Mouse (Mus musculus) central nervous system, embryonic 18 days (tissue): ENCODE results near the gene Rbp7. TPM values are rescaled to one million over a fixed set of nuclear protein-coding genes. Genes with fewer than 3 reads are reported as not detected.

Experiments used
- polyA plus RNA-seq: library from polyadenylated mRNA; depleted of rRNA; stranded (reverse); fragments of >200 nt; gene quantifications from 2 replicates; pipeline ENCODE4 v1.2.3, GENCODE M21; 2012; rRNA removed

The Rbp7 gene
- polyA plus RNA-seq, result 0.31 TPM in 1 of 2 replicates, not detected in the other

DNA sequence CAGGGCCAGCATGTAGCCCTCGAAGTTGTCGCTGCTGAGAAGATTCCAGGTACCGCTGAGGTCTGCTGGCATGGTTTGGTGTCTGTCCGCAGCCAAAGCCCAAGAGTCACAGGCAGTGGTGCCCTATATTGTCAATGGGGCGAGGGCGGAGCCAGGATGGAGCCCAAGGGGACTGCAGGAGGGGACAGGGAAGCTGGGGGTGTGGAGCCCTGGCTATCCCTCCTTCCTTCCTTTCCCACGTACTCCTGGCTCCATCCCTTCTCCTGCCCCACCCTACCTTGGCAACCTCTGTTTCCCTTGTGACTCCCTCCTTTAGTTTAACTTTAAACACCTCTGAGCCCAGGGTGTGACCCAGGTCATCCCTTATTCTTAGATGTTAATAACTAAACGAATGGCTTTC is at the start of gene Rbp7:
TSS of gene Rbp7 (minus strand) at position 100 of the 400 bp plus-strand sequence.

DNA sequence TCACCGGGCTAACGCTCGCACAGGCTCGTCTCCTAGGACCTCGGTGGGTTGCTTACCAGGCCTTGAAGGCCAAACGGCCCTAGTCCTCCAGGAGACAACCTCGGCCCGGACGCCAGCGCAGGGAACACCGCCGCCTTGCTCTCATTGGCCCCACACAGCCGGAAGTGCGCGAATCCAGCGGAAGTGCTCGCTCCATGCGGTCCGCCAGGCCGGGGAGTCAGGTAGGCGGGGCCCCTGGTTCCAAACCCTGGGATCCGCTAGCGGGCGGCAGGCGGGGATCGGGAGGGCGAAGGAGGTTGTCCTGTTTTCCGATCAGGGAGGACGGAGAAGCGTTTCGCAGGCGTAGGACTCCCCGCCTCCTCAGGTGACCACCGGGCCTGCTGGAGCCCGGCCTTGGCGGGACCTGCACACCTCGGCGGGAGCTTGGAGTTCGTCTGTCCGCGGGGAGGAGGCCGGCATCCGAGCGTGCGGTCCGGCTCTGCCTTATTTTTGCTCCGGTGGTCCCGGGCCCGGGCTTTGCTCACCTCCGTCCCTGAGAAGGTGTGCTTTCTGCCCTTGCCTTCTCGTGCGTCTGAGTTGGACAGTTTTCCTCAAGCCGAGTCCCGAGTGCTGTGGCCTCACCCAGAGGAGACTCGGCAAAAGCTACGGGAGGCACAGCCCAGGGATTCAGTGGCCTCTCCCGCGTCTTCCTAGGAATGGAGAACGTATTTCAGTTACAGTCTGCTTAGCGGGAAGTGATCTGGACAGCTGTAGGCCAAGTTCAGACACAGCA is 30.5 kb upstream of the Rbp7 start, which contains the start of the genes Nmnat1 and Lzic:
TSS of gene Nmnat1 (minus strand) at position 150 of the 772 bp plus-strand sequence.
TSS of gene Lzic (plus strand) at position 177 of the 772 bp plus-strand sequence.

DNA sequence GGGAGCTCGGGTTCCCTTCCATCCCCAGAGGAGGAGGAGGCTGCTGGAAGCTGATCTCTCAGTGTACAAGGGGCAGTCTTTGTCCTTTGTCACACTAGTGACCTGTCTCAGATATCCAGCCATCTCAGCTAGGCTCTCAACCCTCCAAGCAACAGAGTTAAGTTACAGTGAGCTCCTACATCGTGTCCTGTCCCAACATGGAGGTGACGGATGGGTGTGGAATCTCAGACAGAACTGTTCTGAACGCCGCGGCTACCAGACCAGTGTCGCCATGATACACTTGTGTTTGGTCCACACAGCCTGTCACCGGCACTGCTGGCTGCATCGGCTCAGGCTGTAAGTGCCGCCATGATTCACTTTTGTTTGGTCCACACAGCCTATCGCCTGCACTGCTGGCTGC is 22.3 kb upstream of the Rbp7 start, which contains the start of gene Tmem274:
TSS of gene Tmem274 (plus strand) at position 301 of the 400 bp plus-strand sequence.

DNA sequence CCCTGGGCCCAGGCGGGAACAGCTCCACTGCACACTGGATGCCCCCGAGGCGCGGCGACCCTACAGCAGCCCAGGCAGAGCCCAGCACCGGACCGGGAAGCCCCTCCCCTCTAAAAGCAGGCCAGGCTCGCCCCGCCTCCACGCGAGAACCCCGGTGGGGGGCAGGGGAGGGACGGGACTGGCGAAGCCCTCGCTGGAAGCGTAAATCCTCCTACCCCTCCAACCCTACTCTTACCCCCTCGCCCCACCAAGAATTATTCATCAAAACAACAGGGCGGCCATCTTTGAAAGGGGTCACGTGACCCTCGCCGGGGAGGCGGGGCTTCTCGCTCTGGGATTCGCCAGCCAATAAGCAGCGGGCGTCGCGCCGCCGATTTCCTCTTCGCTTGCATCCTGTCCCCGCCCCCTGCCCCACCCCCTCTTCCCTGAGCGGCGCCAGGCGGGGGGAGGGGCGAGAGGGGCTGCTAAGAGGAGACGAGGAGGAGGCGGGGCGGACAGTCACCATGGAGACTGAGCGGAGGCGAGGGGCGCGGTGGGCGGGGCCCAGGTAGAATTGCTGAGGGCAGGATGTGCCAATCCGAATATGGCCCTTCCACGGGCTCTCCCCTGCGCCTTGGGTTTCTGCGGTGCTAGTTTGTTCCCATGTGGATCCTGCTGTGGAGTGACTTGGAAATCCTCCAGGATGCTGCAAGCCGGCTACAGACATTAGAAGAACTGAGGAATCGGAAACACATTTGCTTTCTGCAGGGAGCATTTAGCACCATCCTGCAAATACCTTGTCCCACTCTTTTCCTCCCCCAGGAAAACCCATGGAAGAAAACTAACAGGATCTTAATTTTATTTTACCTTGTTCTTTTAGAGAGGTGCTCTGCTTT is 28.2 kb downstream of the Rbp7 start, which contains the start of gene Ube4b:
TSS of gene Ube4b (minus strand) at position 425 of the 875 bp plus-strand sequence.

Other genes starting within 250 kb of the Rbp7 start
- 183 and 189 TPM in 2 replicates for gene Kif1b, start 147.3 kb downstream of the Rbp7 start, polyA plus RNA-seq
- 76.9 and 92.8 TPM in 2 replicates for gene Ube4b, start 28.2 kb downstream of the Rbp7 start, polyA plus RNA-seq
- gene Tmem274, start 22.4 kb upstream of the Rbp7 start, polyA plus RNA-seq, result not detected in 2 replicates
- gene Nmnat1, start 30.2 kb upstream of the Rbp7 start, polyA plus RNA-seq, result 6.5 TPM in 2 replicates
- 34.5 and 36.7 TPM in 2 replicates for gene Lzic, start 30.3 kb upstream of the Rbp7 start, polyA plus RNA-seq
- gene Ctnnbip1, start 63.3 kb upstream of the Rbp7 start, polyA plus RNA-seq, result 63.3 and 66.5 TPM in 2 replicates
- gene Clstn1, start 131.5 kb upstream of the Rbp7 start, polyA plus RNA-seq, result 87.7 and 97.3 TPM in 2 replicates
- 20.0 and 25.0 TPM in 2 replicates for gene Pik3cd, start 247.6 kb upstream of the Rbp7 start, polyA plus RNA-seq